Mouse (Mus musculus): ENCODE measurements around the gene Fut2. TPM values are rescaled to one million over a fixed set of nuclear protein-coding genes. Genes with fewer than 3 reads are reported as not detected.

Gene Fut2
- polyA plus RNA-seq, 1 experiment, result not detected

DNA sequence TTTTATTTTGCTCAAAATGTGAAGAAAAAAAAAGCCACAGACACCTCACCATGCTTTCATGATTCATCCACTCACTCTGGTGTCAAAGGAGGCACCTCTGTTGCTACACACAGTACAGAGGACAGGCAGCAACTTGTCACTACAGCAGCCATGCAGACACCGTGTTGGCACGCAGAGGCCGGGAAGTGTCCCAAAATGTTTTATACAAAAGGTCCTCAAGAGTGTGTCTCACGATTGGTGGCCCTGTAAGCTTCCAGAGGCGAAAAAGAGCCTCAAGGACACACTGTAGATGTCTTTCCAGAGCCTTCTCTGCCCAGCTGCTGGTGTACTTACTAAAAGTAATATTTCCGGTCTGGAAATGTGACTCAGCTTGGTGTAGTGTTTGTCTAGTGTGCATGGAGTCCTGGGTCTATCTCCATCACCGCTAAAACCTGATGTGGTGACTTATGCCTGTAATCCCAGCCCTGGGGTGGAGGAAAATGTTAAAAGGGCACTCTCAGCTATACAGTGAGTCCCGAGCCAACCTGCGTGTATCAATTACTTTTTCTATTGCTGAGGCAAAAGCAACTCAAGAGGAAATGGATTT is 60.4 kb downstream of the Fut2 start:
- TF ChIP-seq POLR2A (IDR thresholded peaks at IDR 0.05; ENCODE audit: insufficient read depth, low read depth, low read length) (no peak), CTCF (IDR thresholded peaks at IDR 0.05; ENCODE audit: insufficient read depth, low read depth, low read length) (no peak)
- H3K4me3 ChIP-seq (ENCODE audit: insufficient read depth, low read depth, low read length), result no peak overlapping the region
- WGBS, result 74% methylated on average over 9 of the region's 9 CpGs
- no peak overlapping the region for H3K27ac ChIP-seq (ENCODE audit: insufficient read depth, low read depth, low read length)
- no peaks in the 10 kb centered on the region for H3K4me1 ChIP-seq (ENCODE audit: control insufficient read depth, insufficient read depth, low read length)

DNA sequence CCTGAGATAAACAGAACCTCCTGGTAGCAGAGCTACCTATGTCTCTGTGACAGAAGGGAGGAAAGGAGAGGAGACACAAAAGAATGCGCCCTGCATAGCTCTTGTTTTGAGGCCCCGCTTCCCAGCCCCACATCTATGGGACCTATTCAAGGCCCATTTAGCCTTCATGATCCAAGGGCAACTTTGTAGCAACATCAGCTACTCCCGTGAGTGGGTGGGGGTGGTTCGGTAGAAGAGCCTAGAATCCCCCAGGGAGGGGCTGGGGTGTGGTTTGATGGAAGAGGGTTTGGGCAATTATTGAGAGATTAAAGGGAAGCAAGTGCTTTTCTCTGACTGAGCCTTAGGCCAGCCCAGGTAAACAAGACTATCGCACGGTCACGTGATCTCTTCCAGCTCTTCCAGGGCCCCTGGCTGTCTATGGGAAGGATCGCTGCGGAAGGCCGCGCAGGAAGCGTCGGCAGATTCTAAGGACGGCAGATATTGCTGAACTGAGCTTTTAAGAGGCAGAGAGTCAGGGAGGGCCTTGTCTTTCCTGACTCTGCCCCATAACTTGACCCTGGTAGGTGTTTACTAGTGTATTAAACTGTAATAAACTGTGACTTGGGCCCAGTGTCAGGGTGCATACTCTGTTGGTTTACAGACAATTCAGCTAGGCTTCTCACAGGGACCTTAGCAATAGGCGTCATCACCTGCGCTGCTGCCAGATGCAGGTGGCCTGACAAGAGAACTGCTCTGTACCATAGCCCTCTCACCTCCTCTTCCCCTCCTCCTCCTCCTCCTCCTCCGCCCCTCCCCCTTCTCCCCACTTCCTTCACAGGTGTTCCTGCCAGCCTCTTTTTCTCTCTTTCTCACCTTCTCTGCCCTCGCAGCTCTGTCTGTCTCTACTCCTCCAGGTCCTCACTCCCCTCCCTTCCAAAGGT is 67.0 kb downstream of the Fut2 start:
- Histone ChIP-seq H3K27ac (ENCODE audit: insufficient read depth, low read depth, low read length) (no peak overlapping the region), H3K4me1 (ENCODE audit: control insufficient read depth, insufficient read depth, low read length) (no peaks in the 10 kb centered on the region), H3K4me3 (ENCODE audit: insufficient read depth, low read depth, low read length) (no peak overlapping the region)
- no peak for TF ChIP-seq POLR2A (IDR thresholded peaks at IDR 0.05; ENCODE audit: insufficient read depth, low read depth, low read length)
- no peak for TF ChIP-seq CTCF (IDR thresholded peaks at IDR 0.05; ENCODE audit: insufficient read depth, low read depth, low read length)
- WGBS, result 67% methylated on average over 18 of the region's 18 CpGs

Other genes starting within 250 kb of the Fut2 start
- gene Lhb, start 245.6 kb downstream of the Fut2 start, polyA plus RNA-seq (2012; ENCODE audit: insufficient read depth, insufficient read length, low replicate concordance, missing spikeins), result not detected in 2 replicates
- gene Gys1, start 231.6 kb downstream of the Fut2 start, polyA plus RNA-seq (2012; ENCODE audit: insufficient read depth, insufficient read length, low replicate concordance, missing spikeins), result not detected in 2 replicates
- not detected in 2 replicates for gene Ruvbl2, start 228.3 kb downstream of the Fut2 start, polyA plus RNA-seq (2012; ENCODE audit: insufficient read depth, insufficient read length, low replicate concordance, missing spikeins)
- gene Ftl1, start 206.5 kb downstream of the Fut2 start, polyA plus RNA-seq (2012; ENCODE audit: insufficient read depth, insufficient read length, low replicate concordance, missing spikeins), result 553 and 835 TPM in 2 replicates
- gene Bax, start 199.5 kb downstream of the Fut2 start, polyA plus RNA-seq (2012; ENCODE audit: insufficient read depth, insufficient read length, low replicate concordance, missing spikeins), result not detected in 2 replicates
- not detected in 2 replicates for gene Tulp2, start 184.5 kb downstream of the Fut2 start, polyA plus RNA-seq (2012; ENCODE audit: insufficient read depth, insufficient read length, low replicate concordance, missing spikeins)
- gene Gm45808, start 179.6 kb downstream of the Fut2 start, polyA plus RNA-seq (2012; ENCODE audit: insufficient read depth, insufficient read length, low replicate concordance, missing spikeins), result not detected in 2 replicates
- gene Dhdh, start 177.6 kb downstream of the Fut2 start, polyA plus RNA-seq (2012; ENCODE audit: insufficient read depth, insufficient read length, low replicate concordance, missing spikeins), result not detected in 2 replicates
- gene Nucb1, start 156.0 kb downstream of the Fut2 start, polyA plus RNA-seq (2012; ENCODE audit: insufficient read depth, insufficient read length, low replicate concordance, missing spikeins), result not detected in 2 replicates
- not detected in 2 replicates for gene Ppp1r15a, start 140.1 kb downstream of the Fut2 start, polyA plus RNA-seq (2012; ENCODE audit: insufficient read depth, insufficient read length, low replicate concordance, missing spikeins)
- gene Plekha4, start 140.1 kb downstream of the Fut2 start, polyA plus RNA-seq (2012; ENCODE audit: insufficient read depth, insufficient read length, low replicate concordance, missing spikeins), result not detected in 2 replicates
- not detected in 2 replicates for gene Hsd17b14, start 111.5 kb downstream of the Fut2 start, polyA plus RNA-seq (2012; ENCODE audit: insufficient read depth, insufficient read length, low replicate concordance, missing spikeins)
- not detected in 2 replicates for gene Bcat2, start 96.2 kb downstream of the Fut2 start, polyA plus RNA-seq (2012; ENCODE audit: insufficient read depth, insufficient read length, low replicate concordance, missing spikeins)
- not detected in 2 replicates for gene Fgf21, start 50.9 kb downstream of the Fut2 start, polyA plus RNA-seq (2012; ENCODE audit: insufficient read depth, insufficient read length, low replicate concordance, missing spikeins)
- gene Fut1, start 49.1 kb downstream of the Fut2 start, polyA plus RNA-seq (2012; ENCODE audit: insufficient read depth, insufficient read length, low replicate concordance, missing spikeins), result not detected in 2 replicates
- gene Izumo1, start 44.6 kb downstream of the Fut2 start, polyA plus RNA-seq (2012; ENCODE audit: insufficient read depth, insufficient read length, low replicate concordance, missing spikeins), result not detected in 2 replicates
- not detected in 2 replicates for gene Rasip1, start 38.9 kb downstream of the Fut2 start, polyA plus RNA-seq (2012; ENCODE audit: insufficient read depth, insufficient read length, low replicate concordance, missing spikeins)
- gene Mamstr, start 26.4 kb downstream of the Fut2 start, polyA plus RNA-seq (2012; ENCODE audit: insufficient read depth, insufficient read length, low replicate concordance, missing spikeins), result not detected in 2 replicates
- not detected in 2 replicates for gene Ntn5, start 17.6 kb upstream of the Fut2 start, polyA plus RNA-seq (2012; ENCODE audit: insufficient read depth, insufficient read length, low replicate concordance, missing spikeins)
- not detected in 2 replicates for gene Sec1, start 28.0 kb upstream of the Fut2 start, polyA plus RNA-seq (2012; ENCODE audit: insufficient read depth, insufficient read length, low replicate concordance, missing spikeins)
- not detected in 2 replicates for gene Car11, start 33.4 kb upstream of the Fut2 start, polyA plus RNA-seq (2012; ENCODE audit: insufficient read depth, insufficient read length, low replicate concordance, missing spikeins)
- 386 TPM in 1 of 2 replicates, not detected in the other for gene Dbp, start 38.7 kb upstream of the Fut2 start, polyA plus RNA-seq (2012; ENCODE audit: insufficient read depth, insufficient read length, low replicate concordance, missing spikeins)
- gene Rpl18, start 49.1 kb upstream of the Fut2 start, polyA plus RNA-seq (2012; ENCODE audit: insufficient read depth, insufficient read length, low replicate concordance, missing spikeins), result not detected in 2 replicates
- not detected in 2 replicates for gene Sphk2, start 51.6 kb upstream of the Fut2 start, polyA plus RNA-seq (2012; ENCODE audit: insufficient read depth, insufficient read length, low replicate concordance, missing spikeins)
- not detected in 2 replicates for gene Fam83e, start 54.8 kb upstream of the Fut2 start, polyA plus RNA-seq (2012; ENCODE audit: insufficient read depth, insufficient read length, low replicate concordance, missing spikeins)
- gene Spaca4, start 59.4 kb upstream of the Fut2 start, polyA plus RNA-seq (2012; ENCODE audit: insufficient read depth, insufficient read length, low replicate concordance, missing spikeins), result not detected in 2 replicates
- gene Lmtk3, start 117.3 kb upstream of the Fut2 start, polyA plus RNA-seq (2012; ENCODE audit: insufficient read depth, insufficient read length, low replicate concordance, missing spikeins), result not detected in 2 replicates
- not detected in 2 replicates for gene Sult2b1, start 118.3 kb upstream of the Fut2 start, polyA plus RNA-seq (2012; ENCODE audit: insufficient read depth, insufficient read length, low replicate concordance, missing spikeins)
- not detected in 2 replicates for gene Cyth2, start 148.2 kb upstream of the Fut2 start, polyA plus RNA-seq (2012; ENCODE audit: insufficient read depth, insufficient read length, low replicate concordance, missing spikeins)
- not detected in 2 replicates for gene Kcnj14, start 158.4 kb upstream of the Fut2 start, polyA plus RNA-seq (2012; ENCODE audit: insufficient read depth, insufficient read length, low replicate concordance, missing spikeins)
- not detected in 2 replicates for gene Grwd1, start 164.6 kb upstream of the Fut2 start, polyA plus RNA-seq (2012; ENCODE audit: insufficient read depth, insufficient read length, low replicate concordance, missing spikeins)
- not detected in 2 replicates for gene Kdelr1, start 206.4 kb upstream of the Fut2 start, polyA plus RNA-seq (2012; ENCODE audit: insufficient read depth, insufficient read length, low replicate concordance, missing spikeins)
- not detected in 2 replicates for gene Grin2d, start 212.0 kb upstream of the Fut2 start, polyA plus RNA-seq (2012; ENCODE audit: insufficient read depth, insufficient read length, low replicate concordance, missing spikeins)
- gene Syngr4, start 230.3 kb upstream of the Fut2 start, polyA plus RNA-seq (2012; ENCODE audit: insufficient read depth, insufficient read length, low replicate concordance, missing spikeins), result not detected in 2 replicates
- gene Tmem143, start 230.5 kb upstream of the Fut2 start, polyA plus RNA-seq (2012; ENCODE audit: insufficient read depth, insufficient read length, low replicate concordance, missing spikeins), result not detected in 2 replicates

Measured in olfactory bulb, adult 2 months (tissue).